Mouse (Mus musculus): Measurements from ENCODE around the gene Gnaz. TPM values are rescaled to one million over a fixed set of nuclear protein-coding genes. Genes with fewer than 3 reads are reported as not detected.

Gene Gnaz
- polyA plus RNA-seq, 1 experiment = 0.37 TPM

GRCm38 (mm10) chr10:75016481-75016880, 49.5 kb downstream of the Gnaz start:
- H3ac ChIP-seq (ENCODE audit: control insufficient read depth, insufficient read length, low read depth) = no peak overlapping the region
- no peaks in the 10 kb centered on the region for H3K36me3 ChIP-seq (ENCODE audit: control insufficient read depth, insufficient read depth)
- TF ChIP-seq FOSL1 (IDR thresholded peaks at IDR 0.05; ENCODE audit: insufficient read depth, low read length, poor library complexity, severe bottlenecking) (no peak), MYOD1 (IDR thresholded peaks at IDR 0.05; ENCODE audit: control insufficient read depth, insufficient read length, low read depth) (no peak), CTCF (IDR thresholded peaks at IDR 0.05; ENCODE audit: control insufficient read depth, insufficient read depth, insufficient read length) (no peak)

DNA sequence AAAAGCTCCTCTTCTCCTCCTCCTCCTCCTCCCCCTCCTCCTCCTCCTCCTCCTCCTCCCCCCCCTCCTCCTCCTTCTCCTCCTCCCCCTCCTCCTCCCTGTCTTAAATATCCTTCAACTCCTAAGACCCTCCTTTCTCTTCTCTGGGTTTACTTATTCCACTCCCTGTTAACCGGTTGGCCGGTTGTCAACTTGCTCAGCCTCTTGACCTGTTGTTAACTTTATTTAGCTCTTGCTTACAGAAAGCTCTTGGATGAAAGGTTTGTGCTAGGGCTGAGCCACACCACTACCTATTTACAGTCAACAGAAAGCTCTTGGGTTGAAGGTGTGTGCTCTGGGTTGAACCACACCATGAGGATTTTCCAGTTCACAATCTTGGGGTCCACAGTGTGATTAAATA, 53.3 kb downstream of the Gnaz start:
- TF ChIP-seq MYOG (IDR thresholded peaks at IDR 0.05; ENCODE audit: control insufficient read depth, extremely low read depth, insufficient read length) (no peak), USF1 (IDR thresholded peaks at IDR 0.05; ENCODE audit: low read depth) (no peak), CTCF (IDR thresholded peaks at IDR 0.05; ENCODE audit: control insufficient read depth, insufficient read depth, insufficient read length) (no peak), CEBPB (IDR thresholded peaks at IDR 0.05; ENCODE audit: low read depth) (no peak), MAX (IDR thresholded peaks at IDR 0.05) (no peak), MYOD1 (IDR thresholded peaks at IDR 0.05; ENCODE audit: control insufficient read depth, insufficient read length, low read depth) (no peak)
- no peaks in the 10 kb centered on the region for H3K79me3 ChIP-seq (ENCODE audit: low read depth)
- no peak overlapping the region for H3K4me3 ChIP-seq (ENCODE audit: insufficient read depth, poor library complexity, severe bottlenecking)
- no peak overlapping the region for H3ac ChIP-seq (ENCODE audit: control insufficient read depth, insufficient read length, low read depth)
- no peaks in the 10 kb centered on the region for H3K36me3 ChIP-seq (ENCODE audit: control insufficient read depth, insufficient read depth)
- H3K79me2 ChIP-seq (ENCODE audit: control insufficient read depth, insufficient read depth) = no peaks in the 10 kb centered on the region
- peaks cover 36% of the 10 kb centered on the region for H3K27me3 ChIP-seq (ENCODE audit: control insufficient read depth, insufficient read depth, insufficient read length)

More at GRCm38 (mm10) chr10:75016481-75016880, 49.5 kb downstream of the Gnaz start:
- H3K79me2 ChIP-seq (ENCODE audit: control insufficient read depth, insufficient read depth) = no peaks in the 10 kb centered on the region
- no peak overlapping the region for H3K4me3 ChIP-seq (ENCODE audit: insufficient read depth, poor library complexity, severe bottlenecking)
- no peaks in the 10 kb centered on the region for H3K79me3 ChIP-seq (ENCODE audit: low read depth)
- H3K27me3 ChIP-seq (ENCODE audit: control insufficient read depth, insufficient read depth, insufficient read length) = peaks cover 63% of the 10 kb centered on the region

DNA sequence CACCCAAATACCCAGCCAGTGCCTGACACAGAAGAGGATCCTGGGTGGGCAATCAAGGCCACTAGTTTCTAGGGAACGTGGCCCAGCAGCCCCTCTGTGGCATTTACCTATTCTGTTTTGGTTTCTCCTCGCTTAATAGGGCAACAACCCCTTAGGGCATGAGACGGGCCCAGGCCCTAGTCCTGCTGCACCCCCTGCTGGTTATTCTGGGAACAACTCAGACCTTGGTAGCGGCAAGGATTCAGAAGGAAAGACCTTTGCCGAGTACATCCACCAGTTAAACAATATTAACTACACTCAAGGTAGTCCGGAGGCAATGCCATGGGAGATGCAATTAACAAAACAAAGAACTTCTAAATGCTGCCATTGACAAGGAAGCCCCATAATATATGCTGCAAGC, 54.2 kb downstream of the Gnaz start:
- H3K27me3 ChIP-seq (ENCODE audit: control insufficient read depth, insufficient read depth, insufficient read length) = peaks cover 33% of the 10 kb centered on the region
- TF ChIP-seq CTCF (IDR thresholded peaks at IDR 0.05; ENCODE audit: control insufficient read depth, insufficient read depth, insufficient read length) (peak; percentile 48), FOSL1 (IDR thresholded peaks at IDR 0.05; ENCODE audit: insufficient read depth, low read length, poor library complexity, severe bottlenecking) (no peak)
- no peaks in the 10 kb centered on the region for H3K36me3 ChIP-seq (ENCODE audit: control insufficient read depth, insufficient read depth)
- H3K4me3 ChIP-seq (ENCODE audit: insufficient read depth, poor library complexity, severe bottlenecking) = no peak overlapping the region
- no peaks in the 10 kb centered on the region for H3K79me2 ChIP-seq (ENCODE audit: control insufficient read depth, insufficient read depth)
- H3K79me3 ChIP-seq (ENCODE audit: low read depth) = no peaks in the 10 kb centered on the region
- H3ac ChIP-seq (ENCODE audit: control insufficient read depth, insufficient read length, low read depth) = no peak overlapping the region

DNA sequence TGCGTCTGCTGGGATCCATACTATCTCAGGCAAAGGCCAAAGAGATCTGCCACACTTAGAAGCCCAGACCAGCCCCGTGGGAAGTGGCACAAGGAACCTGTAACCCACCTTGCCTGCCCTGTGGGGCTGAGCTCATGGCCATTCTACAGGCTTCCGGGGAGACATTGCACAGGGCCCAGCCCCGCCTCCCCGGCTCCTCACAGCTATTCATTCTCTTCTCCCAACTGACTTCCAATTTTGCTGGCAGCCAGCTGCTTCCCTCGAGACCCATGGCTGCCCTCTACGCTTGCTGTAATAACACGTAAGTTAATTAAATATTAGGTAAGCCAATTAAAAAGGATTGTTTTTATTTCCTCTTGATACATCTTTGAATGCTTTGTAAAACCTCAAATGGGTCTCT, 59.5 kb downstream of the Gnaz start:
- no peak overlapping the region for H3ac ChIP-seq (ENCODE audit: control insufficient read depth, insufficient read length, low read depth)
- TF ChIP-seq MAX (IDR thresholded peaks at IDR 0.05) = no peak
- TF ChIP-seq CTCF (IDR thresholded peaks at IDR 0.05; ENCODE audit: control insufficient read depth, insufficient read depth, insufficient read length) = no peak
- TF ChIP-seq MYOG (IDR thresholded peaks at IDR 0.05; ENCODE audit: control insufficient read depth, extremely low read depth, insufficient read length) = no peak
- TF ChIP-seq CEBPB (IDR thresholded peaks at IDR 0.05; ENCODE audit: low read depth) = no peak
- no peak for TF ChIP-seq MYOD1 (IDR thresholded peaks at IDR 0.05; ENCODE audit: control insufficient read depth, insufficient read length, low read depth)
- TF ChIP-seq FOSL1 (IDR thresholded peaks at IDR 0.05; ENCODE audit: insufficient read depth, low read length, poor library complexity, severe bottlenecking) = no peak
- TF ChIP-seq USF1 (IDR thresholded peaks at IDR 0.05; ENCODE audit: low read depth) = no peak
- H3K4me3 ChIP-seq (ENCODE audit: insufficient read depth, poor library complexity, severe bottlenecking) = no peak overlapping the region
- no peaks in the 10 kb centered on the region for H3K79me3 ChIP-seq (ENCODE audit: low read depth)
- no peaks in the 10 kb centered on the region for H3K36me3 ChIP-seq (ENCODE audit: control insufficient read depth, insufficient read depth)
- no peaks in the 10 kb centered on the region for H3K79me2 ChIP-seq (ENCODE audit: control insufficient read depth, insufficient read depth)
- H3K27me3 ChIP-seq (ENCODE audit: control insufficient read depth, insufficient read depth, insufficient read length) = peaks cover 3% of the 10 kb centered on the region

DNA sequence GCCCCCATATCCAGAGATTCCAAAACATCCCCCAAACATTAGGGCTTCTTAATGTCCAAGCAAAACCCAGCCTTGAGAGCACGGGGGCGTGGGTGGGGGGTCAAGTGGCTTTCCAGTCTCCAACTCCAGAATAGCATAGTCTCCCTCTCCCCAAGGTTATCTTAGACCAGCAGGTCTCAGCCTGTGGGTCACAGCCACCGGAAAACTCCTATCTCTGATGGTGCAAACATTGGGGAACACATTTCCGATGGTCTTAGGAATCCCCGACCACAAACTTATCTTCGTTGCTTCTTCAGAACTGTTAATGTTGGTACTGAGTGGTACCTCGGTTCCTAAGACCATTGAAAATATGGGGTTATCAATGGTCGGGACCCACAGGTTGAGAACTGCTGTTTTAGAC, 61.8 kb downstream of the Gnaz start:
- TF ChIP-seq MYOG (IDR thresholded peaks at IDR 0.05; ENCODE audit: control insufficient read depth, extremely low read depth, insufficient read length) (no peak), MYOD1 (IDR thresholded peaks at IDR 0.05; ENCODE audit: control insufficient read depth, insufficient read length, low read depth) (no peak), FOSL1 (IDR thresholded peaks at IDR 0.05; ENCODE audit: insufficient read depth, low read length, poor library complexity, severe bottlenecking) (no peak), USF1 (IDR thresholded peaks at IDR 0.05; ENCODE audit: low read depth) (no peak), MAX (IDR thresholded peaks at IDR 0.05) (no peak)
- Histone ChIP-seq H3K79me2 (ENCODE audit: control insufficient read depth, insufficient read depth) (no peaks in the 10 kb centered on the region), H3K4me3 (ENCODE audit: insufficient read depth, poor library complexity, severe bottlenecking) (no peak overlapping the region), H3ac (ENCODE audit: control insufficient read depth, insufficient read length, low read depth) (no peak overlapping the region), H3K27me3 (ENCODE audit: control insufficient read depth, insufficient read depth, insufficient read length) (no peaks in the 10 kb centered on the region), H3K36me3 (ENCODE audit: control insufficient read depth, insufficient read depth) (no peaks in the 10 kb centered on the region), H3K79me3 (ENCODE audit: low read depth) (no peaks in the 10 kb centered on the region)

DNA sequence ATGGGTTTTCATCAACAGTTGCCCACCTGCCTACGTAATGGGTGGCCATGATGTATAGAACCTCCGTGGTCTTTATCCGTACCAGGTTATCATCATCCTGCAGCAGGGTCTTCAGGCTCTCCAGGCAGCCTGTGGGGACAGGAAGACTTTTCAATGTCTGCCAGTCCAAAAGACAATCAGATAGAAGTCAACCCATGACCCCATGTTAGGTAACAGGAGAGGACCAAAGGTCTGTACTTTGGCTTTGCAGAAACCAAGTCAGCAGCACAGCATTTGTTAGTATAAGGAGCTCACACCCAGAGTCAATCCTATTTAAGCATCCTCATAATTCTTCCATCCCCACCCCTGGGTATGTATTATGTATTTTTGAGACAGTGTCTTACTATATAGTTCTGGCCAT, 62.7 kb downstream of the Gnaz start:
- no peak overlapping the region for H3K4me3 ChIP-seq (ENCODE audit: insufficient read depth, poor library complexity, severe bottlenecking)
- H3K79me3 ChIP-seq (ENCODE audit: low read depth) = no peaks in the 10 kb centered on the region
- no peaks in the 10 kb centered on the region for H3K27me3 ChIP-seq (ENCODE audit: control insufficient read depth, insufficient read depth, insufficient read length)
- H3K36me3 ChIP-seq (ENCODE audit: control insufficient read depth, insufficient read depth) = no peaks in the 10 kb centered on the region
- no peak for TF ChIP-seq CEBPB (IDR thresholded peaks at IDR 0.05; ENCODE audit: low read depth)
- no peak for TF ChIP-seq MYOD1 (IDR thresholded peaks at IDR 0.05; ENCODE audit: control insufficient read depth, insufficient read length, low read depth)
- no peak for TF ChIP-seq MYOG (IDR thresholded peaks at IDR 0.05; ENCODE audit: control insufficient read depth, extremely low read depth, insufficient read length)
- TF ChIP-seq USF1 (IDR thresholded peaks at IDR 0.05; ENCODE audit: low read depth) = no peak
- TF ChIP-seq MAX (IDR thresholded peaks at IDR 0.05) = no peak
- TF ChIP-seq FOSL1 (IDR thresholded peaks at IDR 0.05; ENCODE audit: insufficient read depth, low read length, poor library complexity, severe bottlenecking) = no peak
- no peak for TF ChIP-seq CTCF (IDR thresholded peaks at IDR 0.05; ENCODE audit: control insufficient read depth, insufficient read depth, insufficient read length)
- no peak overlapping the region for H3ac ChIP-seq (ENCODE audit: control insufficient read depth, insufficient read length, low read depth)
- H3K79me2 ChIP-seq (ENCODE audit: control insufficient read depth, insufficient read depth) = no peaks in the 10 kb centered on the region
